1 mouse cellular context compared by ENCODE assay signal in the genomic region with DNA sequence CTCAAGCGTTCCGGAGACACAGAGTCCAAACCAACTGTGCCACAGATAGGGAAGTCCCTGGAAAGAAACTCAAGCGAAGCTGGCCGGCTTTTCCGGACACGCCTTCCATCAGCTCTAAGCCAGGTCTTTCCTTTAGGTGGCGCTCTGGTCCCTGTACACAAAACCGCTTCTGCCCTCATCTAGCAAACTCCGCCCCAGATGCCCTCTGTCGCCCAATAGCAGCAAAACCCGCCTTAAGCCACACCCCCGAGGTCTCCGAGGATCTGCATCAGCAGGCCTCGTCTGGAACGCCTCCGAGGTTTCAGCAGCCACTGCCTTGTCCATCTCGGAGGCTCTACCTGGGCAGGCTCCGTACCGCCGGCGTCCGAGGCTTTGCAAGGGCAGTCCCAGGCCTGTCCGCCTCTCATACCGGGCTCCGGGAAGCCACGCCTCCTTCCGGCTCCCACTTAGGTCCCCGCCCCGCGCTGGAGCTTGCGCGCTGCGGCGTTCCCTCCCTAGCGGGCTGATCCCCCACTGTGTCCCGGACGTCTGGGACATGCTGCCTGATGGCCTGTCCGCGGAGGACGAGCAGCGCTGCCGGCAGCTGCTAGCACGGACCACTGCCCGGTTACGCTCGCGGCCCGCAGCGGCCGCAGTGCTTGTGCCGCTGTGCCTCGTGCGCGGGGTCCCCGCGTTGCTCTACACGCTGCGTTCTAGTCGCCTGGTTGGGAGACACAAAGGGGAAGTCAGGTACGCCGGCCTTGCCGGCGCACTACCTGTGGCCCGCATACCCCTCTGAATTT.
TF ChIP-seq lines count a peak whose summit lies in the region.

A gene (plus strand): TSS at position 462 of the 782 bp plus-strand sequence.
A gene (plus strand): TSS at position 508 of the 782 bp plus-strand sequence.

TF ChIP-seq in CH12.LX, 34 proteins besides CTCF, POLR2A, EP300 and RAD21 (continued from another document):
- TF ChIP-seq MEF2A (IDR thresholded peaks at IDR 0.05; ENCODE audit: borderline replicate concordance, low read depth, low read length) = peak; percentile 44; the same call in 1 of the 2 replicates
- TF ChIP-seq MAX (IDR thresholded peaks at IDR 0.05; ENCODE audit: low read length) = peak; percentile 51; the same call in 1 of the 2 replicates
- TF ChIP-seq TBP (conservative IDR thresholded peaks at IDR 0.05; ENCODE audit: low read depth, low read length) = peak; percentile 69
- peak; percentile 68 for TF ChIP-seq HCFC1 (IDR thresholded peaks at IDR 0.05; ENCODE audit: low read depth, low read length)
- no peak for TF ChIP-seq ZC3H11A (IDR thresholded peaks at IDR 0.05; ENCODE audit: low read depth, low read length)
- TF ChIP-seq MAFK (IDR thresholded peaks at IDR 0.05; ENCODE audit: insufficient replicate concordance, low read length) = no peak
- TF ChIP-seq CHD2 (IDR thresholded peaks at IDR 0.05; ENCODE audit: low read length) = no peak
- no peak for TF ChIP-seq E2F4 (IDR thresholded peaks at IDR 0.05; ENCODE audit: insufficient replicate concordance, low read depth, low read length)
- TF ChIP-seq SIN3A (IDR thresholded peaks at IDR 0.05; ENCODE audit: low read length) = peak; percentile 83
- TF ChIP-seq RCOR1 (conservative IDR thresholded peaks at IDR 0.05; ENCODE audit: low read depth, low read length) = 0 out of 2 replicates have a peak, but pooled peaks have one; percentile 38
- TF ChIP-seq IRF4 (IDR thresholded peaks at IDR 0.05; ENCODE audit: low read depth, low read length) = peak; percentile 53; the same call in 1 of the 2 replicates
- no peak for TF ChIP-seq USF1 (IDR thresholded peaks at IDR 0.05; ENCODE audit: low read depth, low read length)
- no peak for TF ChIP-seq ZNF384 (IDR thresholded peaks at IDR 0.05; ENCODE audit: low read depth, low read length)
- peak; percentile 82 for TF ChIP-seq ZMIZ1 (IDR thresholded peaks at IDR 0.05; ENCODE audit: low read depth, low read length)
- TF ChIP-seq JUN (IDR thresholded peaks at IDR 0.05; ENCODE audit: insufficient read depth, low read depth, low read length) = no peak
- no peak; the same call in 1 of the 2 replicates for TF ChIP-seq ETS1 (conservative IDR thresholded peaks at IDR 0.05; ENCODE audit: low read depth, low read length)
- TF ChIP-seq POLR2AphosphoS2 (IDR thresholded peaks at IDR 0.05; ENCODE audit: low read depth, low read length) = peak; percentile 90
- TF ChIP-seq JUND (conservative IDR thresholded peaks at IDR 0.05; ENCODE audit: low read depth, low read length) = peak; percentile 12; the same call in 1 of the 2 replicates
- TF ChIP-seq PAX5 (IDR thresholded peaks at IDR 0.05; ENCODE audit: low read length) = no peak
- TF ChIP-seq TCF12 (IDR thresholded peaks at IDR 0.05; ENCODE audit: low read depth, low read length) = peak; percentile 44; the same call in 1 of the 2 replicates
- peak; percentile 66; the same call in 1 of the 2 replicates for TF ChIP-seq UBTF (IDR thresholded peaks at IDR 0.05; ENCODE audit: low read depth, low read length)
- TF ChIP-seq CHD1 (IDR thresholded peaks at IDR 0.05; ENCODE audit: low read depth, low read length) = 0 out of 2 replicates have a peak, but pooled peaks have one; percentile 47
- no peak for TF ChIP-seq USF2 (conservative IDR thresholded peaks at IDR 0.05; ENCODE audit: low read depth, low read length)
- TF ChIP-seq ZKSCAN1 (IDR thresholded peaks at IDR 0.05; ENCODE audit: borderline replicate concordance, low read depth, low read length) = no peak
- TF ChIP-seq BHLHE40 (IDR thresholded peaks at IDR 0.05; ENCODE audit: low read depth, low read length) = peak; percentile 25; the same call in 1 of the 2 replicates
- 0 out of 2 replicates have a peak, but pooled peaks have one; percentile 38 for TF ChIP-seq KAT2A (IDR thresholded peaks at IDR 0.05; ENCODE audit: insufficient replicate concordance, low read length)
- peak; percentile 69 for TF ChIP-seq MXI1 (IDR thresholded peaks at IDR 0.05; ENCODE audit: low read depth, low read length)
